Mouse (Mus musculus): Measurements from ENCODE around the gene Igf2. TPM values are rescaled to one million over a fixed set of nuclear protein-coding genes. Genes with fewer than 3 reads are reported as not detected.

The Igf2 gene
- polyA plus RNA-seq, 1 experiment from 2014 or later = 452 TPM

DNA sequence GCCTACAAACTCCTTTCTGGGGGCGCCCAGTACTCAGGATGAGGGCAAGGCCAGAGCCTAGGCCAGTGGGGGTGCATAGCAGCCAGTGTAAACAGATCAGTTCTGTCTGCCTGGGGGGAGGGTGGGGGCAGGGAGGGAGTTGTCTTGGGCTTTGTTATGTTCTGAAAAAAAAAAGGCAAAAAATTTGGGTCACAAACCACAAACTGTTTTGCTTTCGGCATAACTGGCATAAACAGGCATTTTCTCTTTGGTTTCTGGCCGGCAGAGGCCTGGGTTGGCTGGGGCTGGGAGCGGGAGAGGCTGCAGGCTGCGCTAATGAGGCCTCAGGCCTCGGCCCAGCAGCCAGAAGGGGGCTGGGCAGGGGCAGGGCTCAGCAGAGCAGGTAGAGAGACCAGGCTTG lies 19.9 kb downstream of the Igf2 start:
- Histone ChIP-seq H3K36me3 (ENCODE audit: insufficient read depth) (peaks cover 11% of the 10 kb centered on the region; the same call in 1 of the 2 replicates), H3K4me1 (ENCODE audit: insufficient read depth) (no peaks in the 10 kb centered on the region), H3K27ac (ENCODE audit: low read depth) (no peak overlapping the region), H3K4me3 (ENCODE audit: low read depth, low read length) (no peak overlapping the region), H3K9me3 (ENCODE audit: low read depth, low read length) (no peaks in the 10 kb centered on the region), H3K27me3 (ENCODE audit: insufficient read depth, low read length) (no peaks in the 10 kb centered on the region), H3K4me2 (no peak overlapping the region), H3K9ac (no peak overlapping the region)
- 35% methylated on average over 6 of the region's 6 CpGs for WGBS
- DNase-seq = no peak
- no peak for ATAC-seq (ENCODE audit: insufficient read depth)
- TF ChIP-seq CTCF (IDR thresholded peaks at IDR 0.05; ENCODE audit: low read depth) = no peak

DNA sequence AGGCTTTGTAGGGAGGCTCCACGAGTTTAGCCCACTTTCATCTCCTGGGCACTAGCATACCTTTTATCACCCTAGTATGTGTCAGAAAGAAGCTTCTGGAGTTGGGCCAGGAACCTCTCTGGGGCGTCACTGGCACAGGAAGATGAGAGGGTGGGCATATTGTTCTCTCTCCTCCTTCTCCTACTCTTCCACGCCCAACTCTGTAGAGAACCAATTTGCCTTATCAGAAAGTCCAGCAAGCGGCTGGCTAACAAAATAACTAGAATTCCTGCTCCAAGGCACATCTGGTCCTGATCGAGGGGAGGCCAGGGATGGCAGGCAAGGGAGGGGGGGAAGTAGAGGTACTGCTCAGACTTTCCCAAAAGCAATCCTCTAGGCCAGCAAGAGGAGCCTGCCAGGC lies 21.6 kb downstream of the Igf2 start:
- Histone ChIP-seq H3K4me3 (ENCODE audit: low read depth, low read length) (no peak overlapping the region), H3K27ac (ENCODE audit: low read depth) (no peak overlapping the region), H3K27me3 (ENCODE audit: insufficient read depth, low read length) (no peaks in the 10 kb centered on the region), H3K9me3 (ENCODE audit: low read depth, low read length) (no peaks in the 10 kb centered on the region), H3K36me3 (ENCODE audit: insufficient read depth) (no peaks in the 10 kb centered on the region), H3K4me1 (ENCODE audit: insufficient read depth) (no peaks in the 10 kb centered on the region), H3K4me2 (no peak overlapping the region), H3K9ac (no peak overlapping the region)
- WGBS = 13% methylated on average over 5 of the region's 5 CpGs
- DNase-seq (peak; percentile 24), ATAC-seq (ENCODE audit: insufficient read depth) (no peak; the same call in 1 of the 2 replicates)
- no peak for TF ChIP-seq CTCF (IDR thresholded peaks at IDR 0.05; ENCODE audit: low read depth)

DNA sequence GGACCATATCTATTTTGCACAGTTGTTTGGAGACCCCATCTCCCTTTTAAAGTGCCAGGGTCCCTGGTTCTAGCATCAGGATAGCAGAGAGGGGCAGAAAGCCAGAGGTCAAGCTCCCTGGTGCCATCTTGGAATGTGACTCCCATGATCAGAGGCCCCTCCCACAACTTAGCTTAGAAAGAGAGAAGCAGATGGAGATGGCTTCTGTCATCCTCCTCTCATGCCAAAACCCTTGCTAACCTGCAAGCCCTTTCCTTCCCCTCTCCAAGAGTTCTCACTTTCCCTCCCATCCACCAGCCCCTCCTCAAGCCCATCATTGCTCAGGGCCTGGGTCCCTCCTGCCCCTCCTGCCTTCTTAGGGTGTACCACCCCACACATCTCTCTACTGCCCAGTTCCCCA lies 30.4 kb downstream of the Igf2 start:
- Histone ChIP-seq H3K4me1 (ENCODE audit: insufficient read depth) (no peaks in the 10 kb centered on the region), H3K4me2 (no peak overlapping the region), H3K4me3 (ENCODE audit: low read depth, low read length) (no peak overlapping the region), H3K27ac (ENCODE audit: low read depth) (no peak overlapping the region), H3K36me3 (ENCODE audit: insufficient read depth) (no peaks in the 10 kb centered on the region), H3K27me3 (ENCODE audit: insufficient read depth, low read length) (no peaks in the 10 kb centered on the region), H3K9ac (no peak overlapping the region), H3K9me3 (ENCODE audit: low read depth, low read length) (no peaks in the 10 kb centered on the region)
- no peak for DNase-seq
- ATAC-seq (ENCODE audit: insufficient read depth) = no peak
- TF ChIP-seq CTCF (IDR thresholded peaks at IDR 0.05; ENCODE audit: low read depth) = no peak

DNA sequence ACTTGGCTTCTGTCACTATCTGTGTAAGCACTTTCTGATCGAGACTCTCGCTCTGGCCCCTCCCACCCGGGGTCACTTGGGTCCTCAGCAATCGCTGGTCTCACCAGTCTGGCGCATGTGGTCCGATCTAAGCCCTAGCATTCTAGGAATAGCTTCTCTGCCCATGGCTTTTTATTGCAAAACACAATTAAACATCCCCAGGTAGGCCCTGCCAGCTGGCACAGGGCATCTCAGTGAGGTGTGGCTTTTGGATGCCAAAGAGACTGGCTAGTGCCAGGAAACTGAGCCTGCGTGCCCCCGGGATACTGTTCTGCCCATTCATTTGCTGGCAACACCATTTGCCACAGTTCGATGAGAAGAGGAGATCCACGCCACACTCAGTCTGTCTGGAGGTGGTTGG lies 35.9 kb downstream of the Igf2 start:
- Histone ChIP-seq H3K27ac (ENCODE audit: low read depth) (no peak overlapping the region), H3K36me3 (ENCODE audit: insufficient read depth) (no peaks in the 10 kb centered on the region), H3K4me3 (ENCODE audit: low read depth, low read length) (no peak overlapping the region), H3K4me1 (ENCODE audit: insufficient read depth) (no peaks in the 10 kb centered on the region), H3K4me2 (no peak overlapping the region), H3K27me3 (ENCODE audit: insufficient read depth, low read length) (no peaks in the 10 kb centered on the region), H3K9me3 (ENCODE audit: low read depth, low read length) (no peaks in the 10 kb centered on the region), H3K9ac (no peak overlapping the region)
- no peak for TF ChIP-seq CTCF (IDR thresholded peaks at IDR 0.05; ENCODE audit: low read depth)
- ATAC-seq (ENCODE audit: insufficient read depth) (no peak), DNase-seq (no peak)
- 70% methylated on average over 10 of the region's 10 CpGs for WGBS

DNA sequence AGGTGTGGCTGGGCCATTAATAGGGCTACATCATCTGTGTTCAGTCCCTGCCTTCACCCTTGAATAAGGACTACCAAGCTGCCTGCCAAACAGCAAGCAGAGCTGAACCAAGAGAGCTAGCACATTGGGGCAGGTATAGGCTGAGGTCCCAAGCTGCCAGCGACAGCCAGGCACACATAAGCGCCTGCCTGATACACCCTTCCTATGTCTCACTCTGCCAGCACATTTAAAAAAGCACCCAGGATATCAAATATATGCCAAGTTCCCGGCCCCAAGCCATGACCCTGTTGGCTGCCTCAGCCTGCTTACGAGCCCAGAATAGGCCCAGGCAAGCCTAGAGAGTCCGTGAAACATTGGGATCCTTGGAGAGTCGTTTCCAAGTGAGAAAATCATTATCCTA lies 36.8 kb downstream of the Igf2 start:
- H3K27ac ChIP-seq (ENCODE audit: low read depth) = no peak overlapping the region
- no peak for ATAC-seq (ENCODE audit: insufficient read depth)
- 80% methylated on average over 6 of the region's 6 CpGs for WGBS
- H3K4me2 ChIP-seq = no peak overlapping the region
- DNase-seq = no peak
- no peaks in the 10 kb centered on the region for H3K27me3 ChIP-seq (ENCODE audit: insufficient read depth, low read length)
- TF ChIP-seq CTCF (IDR thresholded peaks at IDR 0.05; ENCODE audit: low read depth) = no peak
- no peaks in the 10 kb centered on the region for H3K9me3 ChIP-seq (ENCODE audit: low read depth, low read length)
- H3K9ac ChIP-seq = no peak overlapping the region
- no peaks in the 10 kb centered on the region for H3K36me3 ChIP-seq (ENCODE audit: insufficient read depth)
- no peaks in the 10 kb centered on the region for H3K4me1 ChIP-seq (ENCODE audit: insufficient read depth)
- H3K4me3 ChIP-seq (ENCODE audit: low read depth, low read length) = no peak overlapping the region

DNA sequence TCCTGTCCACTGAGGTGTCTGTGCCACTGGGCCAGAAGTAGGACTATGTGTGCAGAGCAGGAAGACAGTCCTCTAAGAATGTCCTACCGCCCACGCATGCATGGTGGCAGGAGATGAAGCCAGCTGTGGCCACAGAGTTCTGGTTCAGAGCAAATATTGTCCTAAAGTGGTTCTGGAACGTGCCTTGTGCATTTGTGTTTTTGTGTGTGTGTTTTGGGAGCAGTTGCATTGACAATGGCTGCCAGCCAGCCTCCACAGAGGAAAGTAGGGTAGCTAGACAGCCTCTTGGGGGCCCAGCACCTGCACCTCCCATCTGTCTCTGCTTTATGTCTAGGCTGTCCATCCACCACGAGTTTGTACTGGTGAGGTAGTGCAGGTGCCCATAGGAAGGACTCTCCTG lies 44.4 kb downstream of the Igf2 start:
- Histone ChIP-seq H3K27me3 (ENCODE audit: insufficient read depth, low read length) (no peaks in the 10 kb centered on the region), H3K4me3 (ENCODE audit: low read depth, low read length) (no peak overlapping the region), H3K9ac (no peak overlapping the region), H3K4me1 (ENCODE audit: insufficient read depth) (no peaks in the 10 kb centered on the region), H3K9me3 (ENCODE audit: low read depth, low read length) (no peaks in the 10 kb centered on the region), H3K36me3 (ENCODE audit: insufficient read depth) (no peaks in the 10 kb centered on the region), H3K27ac (ENCODE audit: low read depth) (no peak overlapping the region), H3K4me2 (no peak overlapping the region)
- 67% methylated on average over 4 of the region's 4 CpGs for WGBS
- ATAC-seq (ENCODE audit: insufficient read depth) (no peak), DNase-seq (no peak)
- no peak for TF ChIP-seq CTCF (IDR thresholded peaks at IDR 0.05; ENCODE audit: low read depth)

DNA sequence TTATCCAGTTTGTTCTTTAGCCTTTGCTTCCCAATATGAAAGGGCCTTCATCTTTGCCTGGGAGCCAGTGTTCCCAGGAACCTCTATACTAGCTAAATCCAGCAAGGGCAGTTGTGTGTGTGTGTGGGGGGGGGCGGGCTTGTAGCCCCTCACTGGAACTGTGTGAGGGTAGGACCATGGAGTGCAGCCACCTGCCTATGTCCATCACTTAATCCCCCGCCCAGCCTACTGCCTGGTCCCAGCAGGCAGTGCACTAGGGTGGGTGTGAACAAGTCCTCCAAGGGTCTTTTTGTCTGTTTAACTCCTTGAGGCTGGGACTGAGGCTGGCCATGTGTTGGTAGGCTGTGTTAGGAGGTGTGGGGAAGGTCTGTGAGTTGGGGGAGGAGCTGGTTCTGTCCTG lies 53.5 kb downstream of the Igf2 start:
- Histone ChIP-seq H3K27ac (ENCODE audit: low read depth) (0 out of 2 replicates have a peak overlapping the region, but pooled peaks have one; percentile 28), H3K9ac (no peak overlapping the region), H3K4me3 (ENCODE audit: low read depth, low read length) (no peak overlapping the region), H3K27me3 (ENCODE audit: insufficient read depth, low read length) (no peaks in the 10 kb centered on the region), H3K36me3 (ENCODE audit: insufficient read depth) (no peaks in the 10 kb centered on the region), H3K4me2 (no peak overlapping the region), H3K9me3 (ENCODE audit: low read depth, low read length) (no peaks in the 10 kb centered on the region), H3K4me1 (ENCODE audit: insufficient read depth) (peaks cover 20% of the 10 kb centered on the region)
- ATAC-seq (ENCODE audit: insufficient read depth) = no peak
- 49% methylated on average over 2 of the region's 2 CpGs for WGBS
- no peak for DNase-seq
- TF ChIP-seq CTCF (IDR thresholded peaks at IDR 0.05; ENCODE audit: low read depth) = no peak
